Mouse (Mus musculus) heart, postnatal 10 days (tissue): ENCODE measurements at regions not wholly inside any gene's neighbourhood (a gene's known extent, or its start where the extent isn't known, plus 50 kb on each side); places are given as distances from the start of the nearest gene placed in this dataset.
"Not testable (repeated sequence)": the region's sequence is repeated elsewhere in the genome, so short reads cannot be mapped to it uniquely, and the experiment has no call there.

Experiments used
- DNase-seq, 2 experiments: peaks; one replicate each; pipeline ENCODE4 v3.0.0; 2021
- intact Hi-C: fragments of 180-260 bp; cut with DNase I; formaldehyde crosslinking; loops from one replicate; pipeline ENCODE4 v1.15.1; 2025

DNA sequence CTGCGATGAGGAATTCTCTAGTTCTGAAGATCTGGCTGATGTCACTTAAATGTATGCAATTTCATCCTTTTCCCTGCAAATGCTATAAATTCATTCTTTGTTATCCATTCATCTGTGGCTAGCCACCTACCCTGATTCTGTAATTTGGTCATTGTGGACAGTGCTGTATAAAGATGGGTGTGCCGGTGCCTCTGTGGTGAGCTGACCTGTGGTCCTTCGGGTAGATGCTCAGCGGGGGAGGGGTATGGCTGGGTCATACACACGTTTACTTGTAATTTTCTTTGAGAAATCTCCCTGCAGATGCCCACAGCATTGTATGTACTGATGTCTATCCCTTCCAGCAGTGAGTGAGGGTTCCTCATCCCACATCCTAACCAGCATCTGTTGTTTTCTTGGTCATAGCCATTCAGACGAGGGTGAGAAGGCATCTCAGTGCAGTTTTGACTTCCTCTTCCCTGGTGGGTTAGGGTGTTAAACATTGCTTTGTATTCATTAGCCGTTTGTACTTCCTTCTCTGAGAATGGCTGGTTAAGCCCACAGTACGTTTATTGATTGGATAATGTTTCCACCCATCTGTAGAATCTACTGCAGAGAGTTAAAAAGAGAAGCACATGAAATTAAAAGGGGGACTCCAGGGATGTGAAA, 169.3 kb upstream of the Frmd6 start:
- intact Hi-C loops, result no loop called here
- DNase-seq, result no peak

DNA sequence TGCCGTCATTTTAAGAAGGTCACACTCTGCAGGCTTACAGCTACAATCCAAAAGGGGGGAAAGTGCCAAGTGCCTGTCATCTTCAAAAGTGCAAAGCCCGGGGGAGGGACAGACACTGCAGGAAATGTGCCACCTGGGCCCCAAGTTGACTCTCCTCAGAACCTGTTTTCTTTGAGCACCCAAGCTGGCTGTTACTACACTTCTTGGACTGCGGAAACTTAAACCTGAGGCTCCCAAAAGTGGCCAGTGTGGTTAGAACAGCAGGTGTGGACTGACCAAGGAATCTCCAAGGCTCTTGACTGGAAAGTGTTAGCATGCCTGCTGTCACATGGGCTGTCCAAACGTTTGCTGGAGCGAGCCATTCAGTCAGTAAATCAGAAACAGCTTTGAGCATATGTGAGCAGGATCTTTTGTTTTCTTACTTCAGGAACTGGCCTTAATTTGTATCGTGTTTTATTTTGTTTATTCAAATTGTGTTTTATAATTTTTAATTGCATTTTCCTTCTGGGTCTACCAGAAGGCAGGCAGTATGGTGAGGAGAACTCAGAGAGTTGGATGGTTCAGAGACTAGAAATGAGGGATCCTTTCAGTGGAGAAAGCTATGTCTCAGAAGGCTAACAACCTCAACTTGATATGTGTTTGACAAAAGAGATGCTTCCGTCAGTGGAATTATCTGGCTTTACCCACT, 168.4 kb upstream of the Frmd6 start:
- intact Hi-C loops, result no loop called here
- DNase-seq, result peak; percentile 54 to 63

DNA sequence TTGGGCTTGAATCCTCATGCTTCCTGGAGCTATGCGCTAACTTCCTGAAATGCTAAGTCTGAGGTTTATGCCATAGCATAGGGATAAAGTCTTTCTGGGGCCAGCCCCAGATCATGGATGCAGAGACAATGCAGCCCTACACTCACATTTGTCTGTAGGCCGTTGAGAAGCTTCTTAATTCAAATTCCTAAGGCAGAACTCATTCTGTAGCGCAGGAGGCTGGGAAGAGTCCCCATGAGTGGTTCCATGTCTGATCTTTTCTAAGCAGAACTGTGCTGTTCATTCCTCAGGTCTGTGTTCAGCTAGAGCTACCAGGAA, 167.9 kb upstream of the Frmd6 start:
- DNase-seq, result no peak
- intact Hi-C loops, result no loop called here

DNA sequence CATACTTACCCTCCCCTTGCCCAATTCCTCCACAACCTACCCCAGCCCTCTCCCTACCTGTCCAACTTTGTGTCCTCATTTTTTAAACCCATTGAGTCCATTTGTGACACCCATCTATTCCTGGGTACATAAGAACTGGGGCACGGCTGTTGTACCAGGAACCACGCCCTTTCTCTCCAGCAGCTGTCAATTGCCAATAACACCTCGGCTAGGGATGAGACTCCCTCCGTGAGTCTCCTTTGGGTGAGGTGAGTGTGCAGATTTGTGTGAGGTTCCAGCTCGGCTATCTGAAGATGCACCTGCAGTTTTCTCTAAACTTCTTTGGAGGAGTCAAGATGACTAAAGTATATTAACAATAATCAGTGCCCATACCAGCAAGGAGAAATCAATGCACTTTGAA, 167.2 kb upstream of the Frmd6 start:
- DNase-seq, result no peak
- intact Hi-C loops, result no loop called here

DNA sequence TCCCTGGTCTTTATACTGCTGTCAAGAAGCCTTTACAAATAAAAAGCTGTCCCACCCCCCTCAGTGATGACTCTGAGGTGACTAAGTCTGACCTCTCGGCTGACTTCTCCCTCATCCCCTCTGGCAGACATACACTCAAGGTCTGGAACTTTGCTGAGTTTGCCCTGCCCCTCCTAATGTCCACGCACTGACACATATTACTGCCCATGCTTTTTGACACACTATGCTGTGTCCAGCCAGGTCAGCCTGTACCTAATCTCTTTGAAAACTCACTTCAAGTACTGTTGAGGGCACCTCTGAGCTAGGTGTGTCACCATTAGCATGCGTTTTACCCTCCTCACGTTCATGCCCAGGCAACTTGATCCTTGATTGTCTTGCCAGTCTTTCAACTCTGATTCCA, 164.9 kb upstream of the Frmd6 start:
- intact Hi-C loops, result no loop called here
- no peak for DNase-seq

DNA sequence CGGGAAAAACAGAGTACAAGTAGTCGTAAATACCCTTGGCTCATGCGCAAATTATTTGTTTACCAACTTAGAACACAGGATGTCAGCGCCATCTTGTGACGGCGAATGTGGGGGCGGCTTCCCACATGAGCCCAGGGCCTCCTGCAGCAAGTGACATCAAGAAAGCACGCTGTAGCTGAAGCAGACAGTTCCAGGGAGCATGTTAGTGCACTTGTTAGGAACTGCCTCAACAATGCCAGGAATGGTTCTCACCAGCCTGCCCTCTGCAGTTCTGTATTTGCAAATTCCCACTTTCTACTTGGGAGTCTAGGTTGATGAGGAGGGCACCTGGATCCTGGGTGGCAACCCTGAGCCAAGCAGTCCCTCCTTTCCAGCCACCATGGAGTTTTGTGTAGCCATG, 157.2 kb upstream of the Frmd6 start:
- intact Hi-C loops, DNase-seq: not testable (repeated sequence)

DNA sequence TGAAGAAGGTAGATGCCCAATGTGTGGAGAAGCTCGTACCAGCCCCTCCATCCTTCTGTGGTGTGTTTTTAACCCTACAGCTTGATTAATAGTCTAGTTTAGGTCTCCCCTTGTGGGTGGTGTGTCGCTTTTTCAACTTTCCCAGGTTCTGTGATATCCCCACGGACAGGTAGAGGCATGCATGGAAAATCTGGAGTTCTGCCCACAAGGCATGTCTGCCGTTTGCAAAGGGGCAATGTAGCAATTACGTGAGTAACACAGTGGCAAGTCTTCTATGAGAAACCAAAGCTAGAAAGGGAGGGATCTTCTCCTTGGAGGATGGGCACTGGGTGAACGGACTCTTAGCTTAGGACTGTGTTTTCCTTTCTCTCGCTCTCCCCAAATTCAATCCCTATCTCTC, 153.2 kb upstream of the Frmd6 start:
- intact Hi-C loops, result no loop called here
- DNase-seq, result no peak

DNA sequence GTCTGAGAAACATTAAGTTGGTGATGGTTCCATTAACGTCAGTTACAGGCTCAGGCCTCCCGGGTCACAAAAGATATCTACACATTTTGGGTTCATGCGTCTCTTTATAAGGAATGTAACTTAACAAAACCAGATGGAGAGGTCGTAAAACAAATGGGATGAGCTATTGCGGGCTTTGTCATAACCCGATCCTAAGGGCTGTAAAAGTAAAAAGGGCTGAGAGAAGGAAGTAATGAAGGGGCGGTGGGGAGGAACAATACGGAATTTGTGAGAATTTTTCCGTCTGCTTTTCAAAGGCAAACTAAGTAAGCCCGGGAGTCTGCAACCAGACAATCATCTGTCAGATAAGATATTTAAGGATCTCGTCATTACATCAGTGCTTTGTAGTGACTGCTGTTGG, 152.1 kb upstream of the Frmd6 start:
- DNase-seq, result no peak
- intact Hi-C loops, result no loop called here

DNA sequence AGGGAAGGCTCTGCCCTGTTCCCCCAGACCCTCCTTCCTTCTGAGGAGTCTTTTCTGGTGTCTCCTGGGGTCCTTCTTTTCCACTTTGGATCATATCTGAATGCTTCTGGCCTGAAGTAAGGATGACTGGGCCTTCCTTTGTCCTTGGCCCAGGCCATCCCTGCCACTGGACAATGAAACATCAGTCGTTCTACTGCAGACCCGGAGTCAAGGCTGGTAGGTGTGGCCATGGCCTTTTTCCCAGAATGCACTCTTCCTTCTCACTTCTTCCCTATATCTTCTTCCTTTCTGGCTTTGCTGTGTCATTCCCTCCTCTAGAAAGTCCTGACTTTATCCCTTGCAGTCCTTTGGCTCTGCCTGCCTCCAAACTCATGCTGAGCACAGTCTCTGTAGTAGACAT, 151.2 kb upstream of the Frmd6 start:
- no peak for DNase-seq
- intact Hi-C loops, result no loop called here

DNA sequence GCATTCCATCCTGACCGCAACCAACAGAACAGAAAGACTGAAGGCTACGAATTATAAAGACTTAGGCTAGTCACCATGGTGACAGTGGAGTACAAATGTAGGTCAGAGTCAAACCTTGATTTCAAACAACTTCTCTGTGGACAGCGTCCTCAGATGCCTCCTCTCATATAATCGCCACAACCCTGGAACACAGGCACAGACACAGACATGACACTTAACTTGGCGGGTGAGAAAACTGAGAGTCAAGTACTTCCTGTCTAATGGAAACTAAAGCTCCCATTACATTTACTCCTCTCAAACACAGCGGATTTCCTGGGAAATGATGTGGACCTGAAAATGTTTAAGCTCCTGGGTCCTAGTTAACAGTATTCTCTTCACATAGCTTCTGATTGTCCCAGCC, 149.5 kb upstream of the Frmd6 start:
- no peak for DNase-seq
- intact Hi-C loops, result no loop called here

DNA sequence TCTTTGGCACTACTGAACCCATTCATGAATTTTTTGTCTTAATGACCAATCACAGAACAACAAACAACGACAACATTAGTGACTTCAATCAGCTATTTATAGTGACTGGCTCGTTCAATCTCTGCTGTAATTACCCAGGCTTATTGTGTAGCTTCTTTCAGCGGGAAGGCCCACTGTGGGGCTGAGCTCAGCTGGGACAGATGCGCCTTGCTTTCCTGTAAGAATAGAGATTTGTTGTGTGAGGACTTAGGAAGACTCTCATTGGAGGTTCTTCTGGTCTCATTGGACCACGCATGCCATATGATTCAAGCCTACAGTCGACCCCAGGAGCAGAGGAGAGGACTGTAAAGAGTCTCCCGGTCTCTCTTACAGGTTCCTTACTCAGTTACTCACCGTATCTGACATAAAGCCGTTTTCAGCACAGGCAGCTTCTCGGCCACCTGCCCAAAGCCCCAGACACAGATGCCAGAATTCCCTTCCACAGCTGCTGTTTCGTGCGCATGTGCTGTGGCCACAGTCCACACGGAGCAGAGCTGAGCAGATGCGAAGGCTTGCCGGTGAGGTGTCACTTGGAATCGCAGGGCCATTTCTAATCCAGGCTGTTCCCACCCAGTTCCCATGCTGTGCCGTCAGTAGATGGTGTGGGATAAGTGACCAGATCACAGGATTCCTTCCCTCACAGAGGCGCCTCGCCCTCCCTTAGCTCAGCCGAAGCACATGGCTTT, 145.5 kb upstream of the Frmd6 start:
- intact Hi-C loops, result no loop called here

DNA sequence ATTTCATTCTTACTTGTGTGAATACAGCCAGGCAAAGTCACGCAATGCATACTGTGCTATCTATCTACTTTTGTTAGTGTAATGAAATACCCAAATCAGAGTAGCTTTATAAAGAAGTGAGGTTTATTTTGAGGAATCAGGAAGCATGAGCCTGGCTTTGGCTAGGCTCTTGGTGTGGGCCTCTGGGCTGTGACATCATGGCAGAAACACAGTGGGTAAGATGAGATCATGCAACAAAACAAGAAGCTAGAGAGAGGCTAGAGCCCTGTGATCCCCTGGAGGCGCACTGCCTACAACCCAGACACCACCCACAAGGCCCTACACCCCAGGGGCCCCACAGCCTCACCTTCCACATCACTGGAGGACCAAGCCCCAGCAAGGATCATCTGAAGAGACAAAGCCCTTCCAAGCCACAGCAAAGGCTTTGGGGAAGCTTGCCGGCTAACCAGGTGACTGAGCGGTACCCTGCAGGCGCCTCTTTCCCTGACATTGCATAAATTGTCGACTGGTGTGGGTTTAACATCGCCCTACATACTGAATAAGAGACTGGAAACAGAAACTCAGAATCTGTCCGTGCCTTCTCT, 143.8 kb upstream of the Frmd6 start:
- intact Hi-C loops, result no loop called here
- no peak for DNase-seq

More for the DNA sequence above, 145.5 kb upstream of the Frmd6 start:
- peak; percentile 80 to 83 for DNase-seq

DNA sequence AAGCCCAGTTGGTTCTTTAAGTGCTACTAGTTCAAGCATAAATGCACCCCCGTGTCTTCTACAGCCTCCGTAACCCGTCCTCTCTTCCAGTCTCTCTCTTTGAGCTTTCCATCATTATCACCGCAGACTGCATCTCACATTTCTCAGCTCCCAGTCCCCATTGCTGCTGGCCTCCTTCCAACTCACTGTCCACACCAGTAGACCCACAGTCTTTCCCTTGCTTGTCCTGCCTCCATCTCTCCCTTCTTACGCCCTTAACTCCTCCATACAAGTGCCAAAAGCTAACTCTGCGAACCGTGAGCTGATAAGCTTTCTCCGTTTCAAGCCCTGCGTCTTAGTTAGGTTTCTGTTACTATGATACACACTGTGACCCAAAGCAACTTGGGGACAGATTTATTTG, 141.0 kb upstream of the Frmd6 start:
- peak in 1 of 2 experiments; percentile 34 for DNase-seq

DNA sequence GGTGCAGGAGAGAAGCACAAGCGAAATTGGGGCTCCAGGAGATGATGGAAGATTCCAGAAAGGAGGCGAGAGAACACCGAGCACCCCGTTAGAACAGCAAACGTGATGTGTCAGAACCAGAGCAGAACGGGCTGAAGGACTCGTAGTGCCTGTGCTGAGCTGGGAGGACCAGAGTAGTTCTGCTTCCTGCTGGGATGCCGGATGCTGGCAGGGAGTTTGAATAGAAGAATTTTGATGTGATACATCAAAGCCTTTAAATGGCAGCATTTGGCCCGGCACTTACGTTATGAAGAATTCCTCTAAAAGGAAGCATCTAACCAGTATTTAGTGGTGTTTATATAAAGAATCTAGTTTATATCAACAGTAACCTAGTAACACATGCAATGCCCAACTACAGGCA, 139.9 kb upstream of the Frmd6 start:
- DNase-seq, result no peak
- intact Hi-C loops, result no loop called here

More for the DNA sequence above, 141.0 kb upstream of the Frmd6 start:
- intact Hi-C loops, result no loop called here

DNA sequence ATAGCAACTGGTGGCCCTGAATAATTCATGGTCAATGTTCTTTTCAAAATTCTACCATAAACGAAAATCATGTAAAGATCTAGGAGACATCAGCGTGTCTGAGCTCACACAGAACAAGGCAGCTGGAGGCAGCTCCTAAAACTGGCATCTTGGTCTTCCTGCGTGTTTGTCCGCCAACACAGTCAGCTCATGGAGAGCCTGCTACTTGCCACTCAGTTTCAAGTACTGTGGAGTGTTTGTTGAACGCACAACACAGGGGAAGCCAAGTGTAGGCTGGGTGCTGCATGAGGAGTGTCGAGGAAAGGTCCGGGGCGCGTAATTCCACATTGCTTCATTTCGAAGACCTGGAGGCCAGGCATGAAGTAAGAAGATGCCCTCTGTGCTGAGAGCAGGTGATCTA, 139.0 kb upstream of the Frmd6 start:
- no peak for DNase-seq
- intact Hi-C loops, result no loop called here

DNA sequence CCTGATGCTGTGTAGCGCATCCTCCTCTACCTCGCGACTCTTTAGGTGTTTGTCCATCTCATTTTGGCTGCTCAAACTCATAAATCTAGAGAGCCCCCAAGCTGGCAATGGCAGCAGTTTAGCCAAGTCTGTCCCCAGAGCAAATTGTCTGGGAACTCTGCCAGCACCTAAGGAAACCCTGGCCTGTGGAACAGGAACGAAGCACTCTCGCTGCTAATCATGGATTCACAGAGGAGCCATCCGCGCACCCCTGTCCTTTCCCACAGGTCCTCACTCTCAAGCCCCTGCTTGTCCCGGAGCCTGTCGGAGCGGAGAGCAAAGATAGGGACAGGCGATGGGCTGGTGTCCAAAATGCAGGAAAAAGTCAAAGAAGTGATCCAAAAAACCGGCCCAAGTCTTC, 138.3 kb upstream of the Frmd6 start:
- peak; percentile 65 to 68 for DNase-seq

DNA sequence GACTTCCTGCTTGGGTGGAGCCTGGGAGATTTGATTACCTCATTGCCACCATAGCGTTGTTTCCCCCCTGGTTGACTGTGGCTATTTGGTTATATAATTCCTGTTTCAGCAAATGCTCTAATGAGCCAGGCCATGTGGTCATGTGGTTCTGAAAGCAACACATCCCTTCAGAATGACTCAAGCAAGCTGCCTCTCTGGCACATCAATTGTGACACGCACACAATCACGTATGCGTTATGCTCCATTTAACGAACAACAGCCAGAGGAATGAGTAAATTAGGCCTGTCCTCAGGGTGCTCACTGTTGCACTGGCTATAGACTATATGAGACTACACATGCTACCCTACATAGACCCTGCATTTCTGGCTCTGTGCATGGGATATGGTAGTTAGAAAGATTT, 130.2 kb upstream of the Frmd6 start:
- intact Hi-C loops, result no loop called here
- peak; percentile 43 to 46 for DNase-seq

More for the DNA sequence above, 138.3 kb upstream of the Frmd6 start:
- intact Hi-C loops, result no loop called here

DNA sequence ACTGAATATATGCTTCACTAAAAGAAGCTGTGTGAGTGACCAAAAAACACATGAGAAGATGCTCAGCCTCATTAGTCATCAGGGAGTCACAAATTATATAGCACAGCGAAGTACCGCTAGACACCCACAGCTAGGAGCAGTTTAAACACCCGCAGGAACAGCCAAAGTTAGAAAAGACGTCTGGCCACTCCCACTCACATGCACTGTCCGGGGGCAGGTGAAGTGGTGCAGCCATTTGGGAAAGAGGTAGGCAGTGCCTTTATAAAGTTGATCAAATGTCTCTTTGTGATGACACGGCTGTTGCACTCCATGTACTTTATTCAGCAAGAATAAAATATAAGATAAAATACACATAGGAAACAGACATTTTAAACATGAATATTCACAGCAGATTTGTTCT, 129.1 kb upstream of the Frmd6 start:
- DNase-seq, result no peak
- intact Hi-C loops, result no loop called here

DNA sequence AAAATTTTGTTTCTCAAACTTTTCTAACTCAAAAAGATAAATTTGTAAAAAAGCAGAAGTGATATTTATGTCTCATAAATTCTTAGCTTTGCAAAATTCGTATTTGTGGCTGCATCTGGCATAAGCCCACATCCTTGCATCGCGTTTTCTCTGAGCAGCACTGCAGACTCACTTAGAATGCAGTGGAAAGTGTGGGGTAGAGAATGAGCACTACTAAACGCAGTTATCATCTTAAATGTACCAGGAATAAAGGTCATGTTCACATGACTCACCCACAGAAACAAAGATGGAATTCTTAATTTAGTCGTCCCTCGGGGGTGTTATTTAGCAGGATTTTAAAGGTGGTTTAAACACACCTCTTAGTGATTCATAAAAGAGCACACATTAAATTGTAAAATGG, 126.8 kb upstream of the Frmd6 start:
- intact Hi-C loops, result no loop called here

DNA sequence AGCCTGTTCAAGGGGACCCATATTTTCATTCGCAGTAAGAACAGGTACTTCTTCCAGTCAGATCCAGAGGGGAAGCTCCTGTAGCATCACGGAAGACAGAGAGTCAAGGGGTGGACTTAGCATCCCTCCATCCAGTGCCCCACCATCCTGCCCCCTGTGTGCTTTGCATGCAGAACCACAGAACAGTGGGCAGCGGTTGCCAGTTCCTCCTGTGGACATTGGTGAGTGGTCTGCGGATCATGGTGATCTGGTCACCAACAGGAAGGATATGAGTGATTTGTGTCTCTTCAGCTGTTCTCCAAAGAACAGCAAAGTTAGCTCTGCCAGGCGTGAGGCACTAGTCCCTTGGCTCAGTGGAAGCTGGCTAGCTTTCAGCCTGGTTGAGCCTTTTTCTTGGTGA, 122.8 kb upstream of the Frmd6 start:
- no peak for DNase-seq
- intact Hi-C loops, result no loop called here

More for the DNA sequence above, 126.8 kb upstream of the Frmd6 start:
- no peak for DNase-seq

DNA sequence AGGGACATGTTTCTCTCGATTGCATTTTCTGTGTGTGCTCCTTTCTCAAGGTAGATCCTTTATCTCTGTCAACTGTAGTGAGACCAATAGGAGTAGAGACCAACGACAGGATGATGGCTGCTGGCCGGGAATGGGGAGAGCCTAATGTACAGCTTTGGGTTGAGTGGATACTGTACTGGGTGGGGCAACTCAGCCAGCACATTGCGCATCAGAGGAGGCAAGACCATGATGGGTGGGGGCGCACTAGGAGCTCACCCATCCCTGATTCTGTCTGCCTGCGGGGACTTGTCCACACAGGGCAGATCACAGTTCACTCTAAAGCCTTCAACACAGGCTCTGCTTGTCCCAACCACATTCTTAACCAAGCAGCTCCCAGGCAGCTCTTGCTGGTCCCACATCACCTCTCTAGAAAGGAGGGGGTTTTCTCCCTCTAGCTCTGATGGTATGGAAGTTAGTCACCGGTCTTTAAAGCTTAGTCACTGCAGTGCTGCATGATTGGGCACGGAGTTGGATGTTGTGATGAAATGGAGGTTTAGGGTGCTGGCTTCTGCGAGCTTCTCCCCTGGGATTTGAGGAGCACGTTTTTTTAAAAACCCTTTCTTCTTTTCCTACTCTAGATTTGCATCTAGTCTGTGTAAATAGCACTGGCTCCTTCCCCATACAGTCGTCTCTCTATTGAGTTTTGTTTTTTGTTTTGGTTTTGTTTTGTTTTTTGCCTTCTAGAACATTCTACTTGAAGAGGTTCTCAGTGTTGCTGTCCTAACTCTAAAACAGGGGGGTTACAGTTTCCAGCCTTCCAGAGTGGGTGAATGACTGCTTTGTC, 118.3 kb upstream of the Frmd6 start:
- DNase-seq, result no peak
- intact Hi-C loops, result no loop called here
